Mouse (Mus musculus): ENCODE data around the gene Vtcn1. TPM values are rescaled to one million over a fixed set of nuclear protein-coding genes. Genes with fewer than 3 reads are reported as not detected.

The Vtcn1 gene
- total RNA-seq, 1 experiment, result 0.31 TPM

GRCm38 (mm10) chr3:100890406-100890805 lies 65.1 kb downstream of the Vtcn1 start:
- H3K36me3 ChIP-seq (ENCODE audit: control insufficient read depth, insufficient read depth, low read length, poor library complexity, severe bottlenecking), result no peaks in the 10 kb centered on the region
- DNase-seq (ENCODE audit: low read depth, low spot score), result no peak
- H3K4me1 ChIP-seq (ENCODE audit: control insufficient read depth in 2 of 2, insufficient read depth in 2 of 2, low read length in 2 of 2, poor library complexity in 1 of 2), result no peaks in the 10 kb centered on the region

GRCm38 (mm10) chr3:100892383-100893335 lies 67.4 kb downstream of the Vtcn1 start:
- no peaks in the 10 kb centered on the region for H3K4me1 ChIP-seq (ENCODE audit: control insufficient read depth in 2 of 2, insufficient read depth in 2 of 2, low read length in 2 of 2, poor library complexity in 1 of 2)
- in situ Hi-C loops (cut with MboI; ENCODE audit: low sequenced_read_pairs in 2 of 2, unreplicated experiment in 2 of 2), result no loop called here
- H3K9ac ChIP-seq (ENCODE audit: insufficient read depth, low read depth, low read length, poor library complexity, severe bottlenecking), result no peak overlapping the region
- DNase-seq (ENCODE audit: low read depth, low spot score), result no peak
- no peak for TF ChIP-seq ZNF384 (IDR thresholded peaks at IDR 0.05; ENCODE audit: low read depth, low read length)
- TF ChIP-seq HCFC1 (IDR thresholded peaks at IDR 0.05; ENCODE audit: borderline replicate concordance, insufficient read depth, low read length), result no peak
- TF ChIP-seq MAFK (IDR thresholded peaks at IDR 0.05; ENCODE audit: insufficient read depth, low read depth, low read length), result no peak
- no peak for TF ChIP-seq ZC3H11A (IDR thresholded peaks at IDR 0.05; ENCODE audit: borderline replicate concordance, low read depth, low read length)
- TF ChIP-seq CHD2 (IDR thresholded peaks at IDR 0.05; ENCODE audit: low read depth, low read length), result no peak
- no peak overlapping the region for H3K27ac ChIP-seq (ENCODE audit: insufficient read depth, low read depth, low read length, poor library complexity, severe bottlenecking)
- no peak overlapping the region for H3K4me3 ChIP-seq (ENCODE audit: insufficient read depth in 1 of 2, low read depth in 1 of 2, low read length in 2 of 2, poor library complexity in 1 of 2, severe bottlenecking in 1 of 2)
- H3K36me3 ChIP-seq (ENCODE audit: control insufficient read depth, insufficient read depth, low read length, poor library complexity, severe bottlenecking), result no peaks in the 10 kb centered on the region
- H3K9me3 ChIP-seq (ENCODE audit: control insufficient read depth, insufficient read depth, low read depth, low read length), result no peaks in the 10 kb centered on the region

More at GRCm38 (mm10) chr3:100890406-100890805, 65.1 kb downstream of the Vtcn1 start:
- no peak for TF ChIP-seq CHD2 (IDR thresholded peaks at IDR 0.05; ENCODE audit: low read depth, low read length)
- TF ChIP-seq HCFC1 (IDR thresholded peaks at IDR 0.05; ENCODE audit: borderline replicate concordance, insufficient read depth, low read length), result no peak
- no peak for TF ChIP-seq MAFK (IDR thresholded peaks at IDR 0.05; ENCODE audit: insufficient read depth, low read depth, low read length)
- TF ChIP-seq ZC3H11A (IDR thresholded peaks at IDR 0.05; ENCODE audit: borderline replicate concordance, low read depth, low read length), result no peak
- no peak for TF ChIP-seq ZNF384 (IDR thresholded peaks at IDR 0.05; ENCODE audit: low read depth, low read length)
- no peak overlapping the region for H3K4me3 ChIP-seq (ENCODE audit: insufficient read depth in 1 of 2, low read depth in 1 of 2, low read length in 2 of 2, poor library complexity in 1 of 2, severe bottlenecking in 1 of 2)
- H3K9me3 ChIP-seq (ENCODE audit: control insufficient read depth, insufficient read depth, low read depth, low read length), result no peaks in the 10 kb centered on the region
- in situ Hi-C loops (cut with MboI; ENCODE audit: low sequenced_read_pairs in 2 of 2, unreplicated experiment in 2 of 2), result no loop called here
- no peak overlapping the region for H3K27ac ChIP-seq (ENCODE audit: insufficient read depth, low read depth, low read length, poor library complexity, severe bottlenecking)
- no peak overlapping the region for H3K9ac ChIP-seq (ENCODE audit: insufficient read depth, low read depth, low read length, poor library complexity, severe bottlenecking)

GRCm38 (mm10) chr3:100895500-100895899 lies 70.2 kb downstream of the Vtcn1 start:
- H3K9me3 ChIP-seq (ENCODE audit: control insufficient read depth, insufficient read depth, low read depth, low read length), result no peaks in the 10 kb centered on the region
- TF ChIP-seq CHD2 (IDR thresholded peaks at IDR 0.05; ENCODE audit: low read depth, low read length) (no peak), MAFK (IDR thresholded peaks at IDR 0.05; ENCODE audit: insufficient read depth, low read depth, low read length) (no peak), ZNF384 (IDR thresholded peaks at IDR 0.05; ENCODE audit: low read depth, low read length) (no peak), ZC3H11A (IDR thresholded peaks at IDR 0.05; ENCODE audit: borderline replicate concordance, low read depth, low read length) (no peak), HCFC1 (IDR thresholded peaks at IDR 0.05; ENCODE audit: borderline replicate concordance, insufficient read depth, low read length) (no peak)
- no peak overlapping the region for H3K9ac ChIP-seq (ENCODE audit: insufficient read depth, low read depth, low read length, poor library complexity, severe bottlenecking)
- H3K36me3 ChIP-seq (ENCODE audit: control insufficient read depth, insufficient read depth, low read length, poor library complexity, severe bottlenecking), result no peaks in the 10 kb centered on the region
- H3K4me3 ChIP-seq (ENCODE audit: insufficient read depth in 1 of 2, low read depth in 1 of 2, low read length in 2 of 2, poor library complexity in 1 of 2, severe bottlenecking in 1 of 2), result no peak overlapping the region
- no peaks in the 10 kb centered on the region for H3K4me1 ChIP-seq (ENCODE audit: control insufficient read depth in 2 of 2, insufficient read depth in 2 of 2, low read length in 2 of 2, poor library complexity in 1 of 2)
- in situ Hi-C loops (cut with MboI; ENCODE audit: low sequenced_read_pairs in 2 of 2, unreplicated experiment in 2 of 2), result no loop called here
- H3K27ac ChIP-seq (ENCODE audit: insufficient read depth, low read depth, low read length, poor library complexity, severe bottlenecking), result no peak overlapping the region
- DNase-seq (ENCODE audit: low read depth, low spot score), result no peak

GRCm38 (mm10) chr3:100906128-100906527 lies 80.9 kb downstream of the Vtcn1 start:
- Histone ChIP-seq H3K4me3 (ENCODE audit: insufficient read depth in 1 of 2, low read depth in 1 of 2, low read length in 2 of 2, poor library complexity in 1 of 2, severe bottlenecking in 1 of 2) (no peak overlapping the region), H3K36me3 (ENCODE audit: control insufficient read depth, insufficient read depth, low read length, poor library complexity, severe bottlenecking) (no peaks in the 10 kb centered on the region), H3K27ac (ENCODE audit: insufficient read depth, low read depth, low read length, poor library complexity, severe bottlenecking) (no peak overlapping the region), H3K9ac (ENCODE audit: insufficient read depth, low read depth, low read length, poor library complexity, severe bottlenecking) (no peak overlapping the region), H3K9me3 (ENCODE audit: control insufficient read depth, insufficient read depth, low read depth, low read length) (no peaks in the 10 kb centered on the region), H3K4me1 (ENCODE audit: control insufficient read depth in 2 of 2, insufficient read depth in 2 of 2, low read length in 2 of 2, poor library complexity in 1 of 2) (no peaks in the 10 kb centered on the region)
- DNase-seq (ENCODE audit: low read depth, low spot score), result no peak
- TF ChIP-seq ZC3H11A (IDR thresholded peaks at IDR 0.05; ENCODE audit: borderline replicate concordance, low read depth, low read length), result no peak
- no peak for TF ChIP-seq CHD2 (IDR thresholded peaks at IDR 0.05; ENCODE audit: low read depth, low read length)
- no peak for TF ChIP-seq MAFK (IDR thresholded peaks at IDR 0.05; ENCODE audit: insufficient read depth, low read depth, low read length)
- no peak for TF ChIP-seq ZNF384 (IDR thresholded peaks at IDR 0.05; ENCODE audit: low read depth, low read length)
- no peak for TF ChIP-seq HCFC1 (IDR thresholded peaks at IDR 0.05; ENCODE audit: borderline replicate concordance, insufficient read depth, low read length)
- in situ Hi-C loops (cut with MboI; ENCODE audit: low sequenced_read_pairs in 2 of 2, unreplicated experiment in 2 of 2), result no loop called here

Data from ES-E14 (cell line).